Mouse (Mus musculus) liver, postnatal 0 days (tissue): Measurements from ENCODE around the gene Osbpl3.

Experiments
- CTCF ChIP-seq: sonication (generic); IDR thresholded peaks from 2 replicates; pipeline ENCODE4 v1.5.1; 2016; ENCODE audit warnings: antibody characterized with exemption, low read depth
- EP300 ChIP-seq: IDR thresholded peaks from 2 replicates; pipeline ENCODE4 v1.6.1; 2016; ENCODE audit warnings: antibody characterized with exemption, low read depth, mild to moderate bottlenecking

DNA sequence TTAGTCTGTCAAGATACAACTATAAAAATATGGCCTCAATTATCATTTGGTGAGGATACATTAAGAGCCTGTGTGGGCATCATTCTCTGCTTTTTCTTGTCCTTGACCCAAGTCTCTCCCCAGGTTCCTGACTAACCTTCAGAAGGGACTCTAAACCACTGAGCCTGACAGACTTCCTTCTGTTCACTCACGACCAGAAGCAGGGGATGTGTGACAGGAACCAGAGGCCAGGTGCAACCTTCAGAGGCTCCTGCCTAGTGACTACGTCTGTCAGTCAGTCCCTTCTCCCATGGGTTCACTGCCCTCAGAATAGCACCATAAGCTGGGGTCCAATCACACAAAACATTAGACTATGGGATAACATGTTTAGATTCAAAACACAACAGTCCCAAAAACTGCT lies 208.6 kb downstream of the Osbpl3 start:
- no peak for TF ChIP-seq EP300
- TF ChIP-seq CTCF: no peak
